Mouse (Mus musculus) layer of hippocampus, adult 8-10 months (tissue): ENCODE data around the gene St3gal5. TPM values are rescaled to one million over a fixed set of nuclear protein-coding genes. Genes with fewer than 3 reads are reported as not detected.
"Not testable (repeated sequence)": the region's sequence is repeated elsewhere in the genome, so short reads cannot be mapped to it uniquely, and the experiment has no call there.

Source experiments
- DNase-seq, 2 experiments: peaks; one replicate each; pipeline ENCODE4 v3.0.0; 2022; ENCODE audit warnings: low spot score in 2 of 2
- total RNA-seq, 4 experiments: library from RNA; stranded (reverse); gene quantifications; 2 replicates each; pipeline ENCODE4 v1.2.4; 2022

The St3gal5 gene
- 100 to 1,000 TPM; 103 to 108 (median 105) TPM for total RNA-seq

DNA sequence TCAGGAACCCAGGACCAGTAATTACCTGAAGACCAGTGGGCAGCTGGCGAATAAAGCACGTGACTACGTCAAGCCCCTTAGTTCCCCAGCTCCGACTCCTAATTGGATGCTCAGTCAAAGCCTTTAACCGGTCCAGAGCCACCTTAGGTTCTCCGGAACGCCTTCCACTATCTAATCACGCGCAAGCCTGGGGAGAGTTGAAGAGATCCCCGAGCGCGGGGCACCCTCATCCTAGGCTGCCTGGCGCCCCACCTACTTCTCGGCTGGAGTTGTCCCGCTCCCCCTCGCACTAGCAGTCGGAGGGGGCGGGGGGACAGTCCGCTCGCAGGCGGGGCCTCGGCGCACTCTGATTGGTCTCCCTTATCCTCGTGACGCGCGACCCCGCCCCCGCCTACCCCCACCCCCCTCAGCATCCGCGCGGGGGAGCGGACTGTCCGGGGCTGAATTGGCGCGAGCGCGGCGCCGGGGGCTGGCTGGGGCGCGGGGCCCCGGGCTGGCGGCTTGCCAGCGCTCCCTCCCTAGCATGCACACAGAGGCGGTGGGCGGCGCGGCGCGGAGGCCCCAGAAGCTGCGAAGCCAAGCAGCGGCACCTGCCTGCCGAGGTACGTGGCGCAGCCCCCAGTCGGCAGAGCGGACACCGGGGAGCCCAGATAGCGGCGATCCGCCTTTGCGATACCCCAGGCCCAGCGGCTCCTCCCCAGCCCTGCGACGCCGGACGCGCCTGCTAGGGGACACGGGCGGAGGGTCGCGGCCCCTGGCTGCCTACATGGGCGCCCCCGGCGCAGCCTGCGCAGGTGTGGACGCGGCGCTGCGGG is at the start of gene St3gal5:
Gene St3gal5 (plus strand): TSS at position 412 of the 815 bp plus-strand sequence.
- peak; percentile 83 to 87 for DNase-seq

DNA sequence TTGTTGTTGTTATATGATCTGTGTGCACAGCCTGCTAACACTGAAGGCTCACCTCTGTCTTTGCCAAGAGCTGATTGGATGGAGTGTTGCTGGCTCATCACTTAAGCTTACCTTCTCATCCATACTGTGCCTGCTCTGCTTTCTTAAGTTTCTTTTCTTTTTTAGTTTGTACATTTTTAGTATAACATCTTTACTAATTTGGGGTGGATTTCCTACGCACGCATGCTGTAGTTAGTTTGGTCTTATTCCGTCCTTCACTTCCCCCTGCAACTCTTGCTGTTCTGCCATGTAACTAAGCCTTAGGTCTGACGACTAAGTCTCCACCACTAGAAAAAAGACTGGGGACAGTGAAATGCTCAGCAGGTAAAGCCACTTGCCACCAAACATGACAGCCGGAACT is 48.7 kb upstream of the St3gal5 start:
- DNase-seq, result no peak

DNA sequence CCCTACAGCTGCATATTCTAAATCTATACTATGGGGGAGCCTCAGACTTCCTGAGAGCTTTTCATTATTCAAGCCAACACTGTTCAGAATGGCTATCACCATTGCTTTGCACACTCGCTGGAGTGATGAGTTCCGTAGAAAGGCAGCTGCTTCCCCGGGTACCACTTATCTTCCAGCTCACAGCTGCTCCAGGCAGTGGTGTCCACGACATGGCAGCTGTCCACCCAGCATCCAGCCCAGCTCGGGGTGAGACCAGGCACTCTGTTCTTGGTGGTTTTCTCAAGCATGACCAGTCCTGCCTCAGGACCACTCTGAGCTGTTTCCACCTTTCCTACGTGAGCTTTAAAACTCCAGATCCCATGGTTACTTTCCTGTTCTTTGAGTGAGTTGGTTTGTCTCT is 47.5 kb upstream of the St3gal5 start:
- no peak for DNase-seq

DNA sequence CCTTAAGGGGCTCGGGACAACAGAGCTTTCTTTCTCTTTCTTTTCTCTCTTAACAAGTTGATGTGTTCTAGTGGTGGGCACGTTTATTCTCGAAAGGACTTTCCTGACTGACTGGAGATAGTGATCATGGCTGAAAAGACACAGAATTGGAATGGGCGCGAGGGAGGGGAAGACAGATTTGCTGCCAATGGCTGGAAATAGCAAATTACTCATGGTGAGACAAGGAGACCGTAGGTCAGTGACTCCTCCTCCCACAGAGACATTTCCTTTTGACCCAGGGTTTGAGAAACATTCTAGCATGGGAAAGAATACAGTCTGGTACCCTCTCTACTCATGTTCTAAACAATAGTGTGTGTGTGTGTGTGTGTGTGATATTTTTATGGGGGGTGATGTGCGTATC is 46.6 kb upstream of the St3gal5 start:
- no peak for DNase-seq

DNA sequence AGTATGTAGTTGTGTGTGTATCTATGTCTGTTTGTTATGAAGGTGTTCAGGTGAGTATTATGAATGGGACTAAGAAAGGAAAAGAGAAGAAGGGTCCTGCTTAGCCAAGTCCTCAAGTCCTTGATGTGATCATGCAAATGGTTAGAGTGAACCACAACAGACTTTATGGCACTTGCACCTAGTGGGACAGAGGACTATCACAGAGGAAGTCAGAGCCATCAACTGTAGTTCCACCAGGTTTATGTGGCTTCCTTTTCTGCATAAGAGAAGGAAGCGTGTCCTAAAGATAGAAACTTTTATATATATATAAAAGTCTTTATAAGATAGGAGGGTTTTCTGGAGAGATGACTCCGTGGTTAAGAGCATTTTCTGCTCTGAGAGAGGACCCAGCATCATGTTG is 46.1 kb upstream of the St3gal5 start:
- DNase-seq, result no peak

DNA sequence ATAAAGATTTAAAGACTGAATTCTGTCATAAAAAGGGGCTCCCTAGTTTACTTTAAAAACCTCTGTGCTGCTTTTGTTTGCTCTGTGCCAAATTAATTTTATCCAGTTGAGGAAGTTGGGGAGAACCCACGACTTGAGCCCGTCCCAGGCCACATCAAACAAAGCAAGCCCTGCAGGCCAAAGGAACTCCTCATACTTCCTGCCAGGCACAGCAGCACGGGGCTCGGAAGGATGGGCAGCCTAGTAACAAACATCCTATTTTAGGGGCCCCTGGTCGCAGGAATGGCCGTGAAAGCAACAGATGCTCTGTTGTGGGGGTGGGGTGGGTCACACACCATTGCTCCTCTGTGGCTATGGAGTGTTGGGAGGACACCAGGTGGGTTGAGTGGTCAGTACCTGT is 45.6 kb upstream of the St3gal5 start:
- DNase-seq, result no peak

DNA sequence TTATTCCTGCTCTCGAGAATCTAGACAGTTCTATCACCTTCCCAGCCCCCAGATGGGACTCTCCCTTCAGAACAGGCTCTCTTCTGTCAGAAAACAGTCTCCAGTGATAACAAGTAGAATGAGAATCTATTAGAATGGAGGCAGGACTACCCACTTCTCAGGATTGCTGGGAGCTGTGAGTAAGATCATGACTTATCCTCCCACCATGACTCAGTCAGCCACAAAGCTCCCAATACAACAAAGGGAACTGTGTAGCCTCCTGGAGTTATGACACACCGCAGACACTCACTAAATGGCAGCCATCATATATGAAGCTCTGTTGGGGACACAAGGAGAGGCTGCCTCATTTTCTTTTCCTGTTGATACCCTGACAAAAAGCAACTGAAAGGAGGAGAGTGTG is 40.8 kb upstream of the St3gal5 start:
- no peak for DNase-seq

DNA sequence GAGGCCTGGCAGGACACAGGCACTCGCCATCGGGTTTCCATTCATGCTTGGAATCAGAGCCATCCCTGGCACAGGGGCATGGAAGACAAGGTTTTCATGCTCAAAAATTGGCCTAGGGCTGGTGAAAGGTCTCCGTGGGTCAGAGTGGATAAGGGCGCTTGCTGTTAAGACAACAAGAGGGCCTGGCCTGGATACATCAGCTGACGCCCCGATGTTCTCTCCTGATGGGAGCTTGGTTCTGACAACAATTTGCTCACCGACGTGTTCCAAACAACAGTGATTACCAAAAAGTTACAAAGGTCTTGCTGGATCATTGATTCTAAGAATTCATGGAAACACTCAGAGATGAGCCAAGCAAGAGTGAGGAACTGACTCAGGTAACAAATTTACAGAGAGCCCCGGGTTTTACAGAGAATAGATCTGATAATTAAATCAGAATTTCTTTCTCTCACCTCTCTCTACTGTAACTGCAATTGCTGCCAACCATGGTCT is 38.9 kb upstream of the St3gal5 start:
- DNase-seq, result no peak

DNA sequence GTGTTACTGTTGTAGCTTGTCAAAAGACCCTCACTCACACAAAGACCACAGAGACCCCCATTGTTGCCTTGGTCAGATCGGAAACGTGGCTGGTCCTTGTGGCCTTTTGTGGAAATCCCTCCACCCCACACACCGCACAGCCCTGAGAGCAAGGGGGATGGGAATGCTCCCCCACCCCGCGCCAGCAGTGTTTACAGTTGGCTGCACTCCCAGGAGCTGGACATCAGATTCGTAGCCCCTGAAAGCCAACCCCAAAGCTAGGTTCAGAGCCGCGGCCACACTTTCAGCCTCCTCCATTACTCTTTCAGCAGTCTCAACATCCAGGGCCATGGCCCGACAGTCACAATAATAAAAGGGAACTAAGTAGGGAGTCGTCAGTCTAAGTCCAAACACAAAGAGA is 36.7 kb upstream of the St3gal5 start:
- DNase-seq, result not testable (repeated sequence)

DNA sequence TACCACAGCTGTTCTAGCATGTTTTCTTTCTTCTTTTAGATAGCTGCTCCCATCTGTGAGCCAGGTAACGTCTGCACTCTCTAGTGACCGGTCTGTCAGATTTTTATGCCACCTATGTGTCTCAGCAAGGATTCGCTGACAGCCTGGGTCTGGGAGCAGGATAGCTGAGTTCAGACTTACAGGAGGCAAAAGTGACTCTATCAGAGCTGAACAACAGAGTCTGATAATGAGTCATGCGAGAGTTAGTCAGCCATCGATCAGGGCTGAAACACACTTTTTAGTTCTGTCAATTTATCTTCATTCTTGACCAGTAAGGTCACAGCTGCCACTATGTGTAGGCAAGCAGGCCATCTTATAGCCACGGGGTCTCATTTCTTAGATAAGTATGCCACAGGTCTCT is 33.7 kb upstream of the St3gal5 start:
- no peak for DNase-seq

DNA sequence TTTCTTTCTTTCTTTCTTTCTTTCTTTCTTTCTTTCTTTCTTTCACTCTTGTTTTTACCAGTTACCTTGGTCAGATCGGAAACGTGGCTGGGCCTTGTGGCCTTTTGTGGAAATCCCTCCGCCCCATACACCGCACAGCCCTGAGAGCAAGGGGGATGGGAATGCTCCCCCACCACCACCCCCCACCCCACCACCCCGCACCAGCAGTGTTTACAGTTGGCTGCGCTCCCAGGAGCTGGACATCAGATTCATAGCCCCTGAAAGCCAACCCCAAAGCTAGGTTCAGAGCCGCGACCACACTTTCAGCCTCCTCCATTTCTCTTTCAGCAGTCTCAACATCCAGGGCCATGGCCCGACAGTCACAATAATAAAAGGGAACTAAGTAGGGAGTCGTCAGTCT is 31.4 kb upstream of the St3gal5 start:
- DNase-seq, result no peak

DNA sequence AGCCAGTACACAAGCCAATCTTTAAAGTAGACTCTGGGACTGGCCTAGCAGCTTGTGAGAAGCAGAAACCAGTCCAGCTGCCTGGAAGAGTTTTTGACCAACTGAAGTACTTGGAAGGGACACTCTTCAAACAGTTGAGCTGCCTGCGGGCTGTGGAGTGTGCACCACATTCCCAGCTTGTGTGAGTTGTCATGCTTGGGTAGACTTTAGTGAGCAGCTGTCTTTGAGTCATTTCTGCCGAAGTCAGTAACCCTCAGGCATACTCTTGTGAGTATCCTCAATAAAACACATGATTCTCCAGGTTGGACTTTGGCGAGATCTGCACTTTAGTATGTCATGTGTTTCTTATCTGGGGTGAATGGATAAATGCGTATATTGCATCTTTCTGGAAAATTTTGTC is 29.0 kb upstream of the St3gal5 start:
- DNase-seq, result no peak

DNA sequence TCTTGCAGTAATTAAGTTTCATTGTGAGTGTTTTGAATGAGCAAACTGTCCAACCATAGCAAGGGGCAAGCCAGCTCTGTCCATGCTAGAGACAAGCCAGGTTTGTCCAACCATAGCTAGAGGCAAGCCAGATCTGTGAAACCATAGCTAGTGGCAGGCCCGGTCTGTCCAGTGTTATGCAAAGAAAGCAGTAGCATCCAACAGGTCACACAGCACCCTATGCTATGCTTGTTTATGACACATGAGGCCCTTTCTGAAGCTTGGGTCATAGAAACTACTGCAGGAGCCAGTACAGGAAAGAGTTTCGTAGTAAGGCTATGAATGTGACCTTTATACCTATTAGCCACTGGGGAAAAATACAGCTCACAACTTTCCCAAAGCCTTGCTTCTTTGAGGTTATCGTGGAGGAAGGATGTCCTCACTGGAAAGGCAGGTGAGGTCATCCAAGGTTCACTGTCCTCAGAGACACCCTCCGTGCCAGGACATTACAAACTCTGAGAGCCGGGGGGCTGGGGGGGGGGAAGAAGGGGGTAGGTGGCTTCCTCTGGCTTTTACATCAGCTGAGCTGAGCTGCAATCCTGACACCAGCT is 26.0 kb upstream of the St3gal5 start:
- DNase-seq, result no peak

DNA sequence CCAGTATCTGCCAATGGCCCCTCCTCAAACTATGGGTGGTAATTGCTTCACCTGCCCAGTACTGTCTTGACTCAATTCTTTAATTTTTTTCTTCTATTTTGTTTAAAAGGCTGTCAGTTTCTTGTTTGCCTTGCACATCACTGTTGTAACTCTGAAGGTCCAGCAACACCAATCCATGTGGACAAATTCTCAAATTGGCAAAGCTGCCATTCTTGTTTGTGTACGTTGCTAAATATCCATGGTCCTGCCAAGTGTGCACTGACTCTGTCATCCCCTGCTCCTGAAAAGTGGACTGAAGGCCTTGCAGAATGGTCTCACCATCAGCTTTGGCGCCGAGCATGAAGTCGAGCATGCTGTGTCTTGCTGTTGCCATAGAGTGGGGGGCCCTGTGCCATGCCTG is 23.6 kb upstream of the St3gal5 start:
- DNase-seq, result no peak

DNA sequence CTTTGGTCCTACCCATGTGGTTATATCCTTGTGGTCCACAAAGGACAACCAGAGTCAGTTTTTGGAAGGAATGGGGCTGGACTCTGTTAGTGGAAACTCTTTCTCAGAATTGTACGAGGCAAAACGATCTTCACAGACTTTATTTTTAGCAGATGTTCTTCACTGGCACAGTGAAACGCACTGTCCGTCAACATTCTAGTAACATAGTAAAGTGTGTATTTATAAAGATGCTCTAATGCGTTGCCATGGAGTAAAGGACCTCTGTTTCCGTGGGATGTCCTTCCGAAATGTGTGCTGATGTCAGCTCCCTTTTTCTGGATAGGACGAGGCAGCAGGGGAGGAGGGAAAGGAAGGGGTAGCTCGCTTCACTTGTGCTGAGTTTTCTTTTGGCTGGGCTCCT is 20.9 kb upstream of the St3gal5 start:
- DNase-seq, result no peak

DNA sequence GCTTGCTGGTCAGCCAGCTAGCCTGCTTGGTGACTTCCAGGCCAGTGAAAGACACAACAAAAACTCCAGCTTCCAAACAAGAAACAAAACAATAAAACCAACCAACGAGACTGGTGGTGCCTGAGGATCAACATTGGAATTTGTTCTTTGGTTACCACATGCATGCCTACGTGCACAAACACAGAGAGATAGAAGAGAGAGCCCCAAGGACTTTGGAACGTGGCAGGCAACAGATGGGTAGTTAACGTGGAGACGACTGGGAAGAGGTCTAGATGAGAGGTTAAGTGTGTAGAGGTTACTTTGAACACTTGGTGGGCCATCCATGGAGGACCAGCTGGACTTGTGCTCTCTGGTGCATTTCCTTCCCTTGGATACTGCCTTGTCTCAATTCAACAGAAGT is 19.2 kb upstream of the St3gal5 start:
- no peak for DNase-seq

DNA sequence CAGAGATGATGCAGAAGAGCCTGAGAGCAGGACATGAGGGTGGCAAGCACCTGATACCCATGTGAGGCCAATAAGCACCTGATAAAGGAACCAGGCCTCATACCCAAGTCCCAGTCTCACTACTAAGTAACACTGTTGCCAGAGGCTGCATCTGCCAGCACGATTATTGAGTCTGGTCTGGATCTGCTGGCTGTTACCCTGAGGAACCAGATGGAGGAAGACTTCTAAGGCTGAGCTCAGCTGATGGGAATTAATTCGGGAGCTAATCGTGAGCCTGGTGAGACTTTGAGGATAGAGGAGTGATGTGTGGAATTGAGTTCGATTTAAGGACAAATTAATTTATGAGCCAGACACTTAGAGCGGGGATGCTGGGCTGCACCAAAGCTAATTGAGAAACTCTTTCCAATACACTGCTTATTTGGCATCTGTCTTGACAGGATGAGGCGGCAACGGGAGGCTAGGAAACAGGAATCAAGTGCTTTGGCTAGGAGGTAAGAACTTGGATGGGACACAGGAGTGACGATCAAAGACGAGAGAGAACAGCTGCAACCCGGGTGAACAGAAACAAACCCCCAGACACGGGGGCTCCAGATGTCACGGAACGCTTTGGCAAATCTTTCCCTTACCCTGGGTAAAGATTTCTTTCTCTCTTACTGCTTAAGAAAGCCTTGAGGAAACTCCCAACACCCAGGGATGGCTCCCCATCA is 15.9 kb upstream of the St3gal5 start:
- DNase-seq, result no peak

DNA sequence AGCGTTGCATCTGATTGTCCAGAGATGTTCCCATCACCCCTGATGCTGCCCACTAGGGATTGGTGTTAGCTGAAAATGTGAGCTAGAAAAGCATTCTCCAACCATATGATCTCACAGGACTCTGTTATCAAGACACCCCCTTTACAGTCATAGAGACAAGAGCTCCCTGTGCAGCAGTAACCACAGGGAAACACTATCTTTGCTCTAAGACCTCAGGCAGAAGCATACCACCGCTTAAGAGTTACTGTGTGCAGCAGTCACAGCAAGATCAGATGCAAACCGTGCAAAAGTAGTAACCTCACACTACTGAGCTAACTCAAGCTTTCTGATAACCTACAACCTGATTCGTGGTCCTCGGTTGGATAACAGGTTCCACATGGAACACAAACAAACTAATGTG is 10.0 kb upstream of the St3gal5 start:
- no peak for DNase-seq

DNA sequence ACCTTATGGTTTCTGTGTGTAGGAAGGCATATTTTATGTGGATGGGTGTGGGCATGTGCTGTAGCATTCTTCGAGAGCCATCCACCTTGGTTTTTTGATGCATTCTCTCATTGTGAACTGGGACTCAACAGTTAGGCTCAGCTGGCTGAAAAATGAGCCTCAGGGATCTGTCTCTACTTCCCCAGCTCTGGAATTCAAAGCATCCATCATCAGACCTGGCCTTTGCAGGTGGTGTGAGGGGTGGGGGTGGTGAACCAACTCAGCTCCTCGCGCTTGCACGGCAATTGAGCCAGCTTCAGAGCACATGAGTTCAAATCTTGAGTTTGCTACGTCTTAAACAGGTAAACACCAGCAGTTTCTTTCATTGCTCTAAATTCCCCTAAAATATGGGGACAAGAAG is 7.5 kb upstream of the St3gal5 start:
- DNase-seq, result no peak

DNA sequence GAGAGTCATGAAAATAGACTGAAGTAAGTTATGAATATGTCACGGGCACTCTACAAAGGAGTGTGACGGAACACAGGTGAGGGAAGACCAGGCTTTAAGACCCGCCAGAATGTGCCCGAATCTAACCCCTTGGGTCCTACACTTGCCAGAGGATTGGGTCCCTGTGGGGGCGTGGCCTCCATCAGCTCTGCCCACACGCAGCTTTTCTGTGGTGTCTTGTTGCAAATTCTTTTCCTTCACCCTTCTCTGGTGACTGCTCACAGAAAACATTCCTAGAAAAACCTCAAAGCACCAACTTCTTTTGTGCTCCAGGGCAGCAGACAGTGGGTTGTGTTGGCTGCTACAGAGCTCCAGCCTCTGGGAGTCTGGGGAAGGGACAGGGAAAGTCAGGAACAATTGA is 6.4 kb upstream of the St3gal5 start:
- no peak for DNase-seq

DNA sequence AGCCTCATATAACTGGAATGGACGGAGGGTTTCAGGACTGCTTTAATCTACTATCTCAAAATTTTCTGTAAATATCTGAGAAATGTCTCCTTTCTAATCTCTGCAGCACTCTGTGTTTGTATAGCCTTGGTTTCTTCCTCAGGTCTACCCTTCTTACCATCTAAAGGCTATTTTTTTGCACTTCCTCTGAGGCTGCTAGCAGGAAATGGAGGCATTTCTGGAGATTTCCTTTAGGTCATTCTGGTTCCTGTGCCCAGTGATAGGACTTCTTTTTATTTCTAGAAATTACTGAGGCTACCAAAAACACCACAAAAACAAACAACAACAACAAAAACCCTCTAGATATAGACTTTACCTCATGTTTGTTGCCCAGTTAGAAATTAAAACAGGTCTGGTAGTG is 4.3 kb upstream of the St3gal5 start:
- no peak for DNase-seq

DNA sequence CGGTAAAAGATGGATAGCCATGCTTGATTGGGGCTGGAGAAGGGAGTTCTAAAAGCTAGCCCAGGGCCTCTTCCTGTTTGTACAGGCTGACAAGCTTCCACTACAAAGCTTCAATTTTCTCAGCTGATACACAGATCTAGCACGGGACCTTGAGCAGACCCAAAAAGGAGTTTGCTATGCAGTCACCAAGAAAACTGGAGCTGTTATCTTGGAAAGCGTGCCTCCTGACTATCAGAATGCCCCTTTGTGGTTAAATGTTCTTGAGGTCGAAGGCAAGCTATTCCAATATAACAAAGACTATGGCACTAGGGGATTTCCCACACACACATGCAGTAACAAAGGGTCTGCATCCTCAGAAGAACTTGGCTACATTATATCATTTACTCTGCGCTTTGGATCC is 1.2 kb upstream of the St3gal5 start:
- DNase-seq, result no peak

DNA sequence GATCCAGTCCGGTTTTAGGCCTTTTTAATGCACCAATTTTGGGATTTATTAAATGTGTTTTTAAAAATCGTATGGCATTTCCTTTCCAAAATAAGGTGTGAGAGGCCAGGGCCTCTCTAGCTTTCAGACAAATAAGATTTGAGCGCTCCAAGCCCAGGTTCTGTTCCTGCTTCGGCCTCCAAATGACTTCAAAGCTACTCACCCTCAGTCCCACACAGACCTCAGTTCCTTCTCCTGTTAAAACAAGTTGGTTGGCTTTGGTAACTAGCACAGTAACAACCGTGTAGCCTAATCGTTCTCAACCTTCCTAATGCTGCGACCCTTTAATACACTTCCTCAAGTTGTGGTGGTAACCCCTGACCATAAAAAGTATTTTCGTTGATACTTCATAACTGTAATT is 723 bp upstream of the St3gal5 start:
- DNase-seq, result no peak
